Mouse (Mus musculus) lung, adult 2 months (tissue): Measurements from ENCODE around the gene Ttn. TPM values are rescaled to one million over a fixed set of nuclear protein-coding genes. Genes with fewer than 3 reads are reported as not detected.
A peak's percentile ranks its signal among the peaks of the same experiment; 100 is the strongest.

Experiments used
- DNase-seq: peaks from one replicate; pipeline ENCODE4 v3.0.0; 2022
- H3K4me1 ChIP-seq: fragments of 200-500 bp; 2 replicates; pipeline ENCODE4 v1.6.1; 2011; ENCODE audit warnings: low read length; ENCODE audit not compliant: control insufficient read depth, insufficient read depth
- H3K4me3 ChIP-seq: fragments of 200-500 bp; replicated peaks from 2 replicates; pipeline ENCODE3; 2011; ENCODE audit warnings: low read depth, mild to moderate bottlenecking, control low read depth, low read length; ENCODE audit errors: extremely low read depth
- CTCF ChIP-seq: fragments of 200-500 bp; IDR thresholded peaks from 2 replicates; pipeline ENCODE4 v1.5.1; 2011; ENCODE audit warnings: mild to moderate bottlenecking, low read length, control low read depth; ENCODE audit not compliant: insufficient read depth
- POLR2A ChIP-seq: fragments of 200-500 bp; IDR thresholded peaks from 2 replicates; pipeline ENCODE4 v1.6.1; 2011; ENCODE audit warnings: low read depth, mild to moderate bottlenecking, control low read depth, low read length, borderline replicate concordance; ENCODE audit errors: extremely low read depth
- WGBS: fragments of 180-500 bp; shearing (Covaris S2); methylation state at CpG from one replicate; pipeline ENCODE4 v1.1.7; 2018; 5-methylcytosine and 5-hydroxymethylcytosine counted together
- polyA plus RNA-seq: library from polyadenylated mRNA; depleted of rRNA; stranded (reverse); fragments of >200 nt; gene quantifications from 2 replicates; pipeline ENCODE4 v1.2.3, GENCODE M21; 2012

Gene Ttn
- polyA plus RNA-seq, 1 experiment: 6.3 TPM

DNA sequence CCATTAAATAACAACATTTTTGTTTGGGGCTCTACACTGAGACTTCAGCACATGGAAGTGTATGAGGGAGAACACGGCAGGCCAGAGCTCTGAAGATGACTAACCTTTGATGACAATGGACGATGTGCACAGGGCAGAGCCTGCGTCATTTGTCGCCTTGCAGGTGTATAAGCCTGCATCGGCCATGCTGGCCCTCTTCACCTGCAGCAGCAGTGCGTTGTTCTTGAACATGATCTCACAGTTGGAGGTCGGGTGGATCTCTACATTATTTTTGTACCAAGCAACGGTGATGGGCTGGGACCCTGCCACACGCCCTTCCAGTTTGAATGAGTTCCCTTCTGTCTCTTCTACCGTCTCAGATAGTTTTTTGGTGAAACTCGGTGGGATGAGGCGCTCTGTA lies 106.8 kb downstream of the Ttn start:
- no peaks in the 10 kb centered on the region for H3K4me1 ChIP-seq
- no peak for TF ChIP-seq POLR2A
- TF ChIP-seq CTCF: no peak
- no peak for DNase-seq
- 87% methylated on average over 12 of the region's 12 CpGs for WGBS
- H3K4me3 ChIP-seq: no peak overlapping the region

DNA sequence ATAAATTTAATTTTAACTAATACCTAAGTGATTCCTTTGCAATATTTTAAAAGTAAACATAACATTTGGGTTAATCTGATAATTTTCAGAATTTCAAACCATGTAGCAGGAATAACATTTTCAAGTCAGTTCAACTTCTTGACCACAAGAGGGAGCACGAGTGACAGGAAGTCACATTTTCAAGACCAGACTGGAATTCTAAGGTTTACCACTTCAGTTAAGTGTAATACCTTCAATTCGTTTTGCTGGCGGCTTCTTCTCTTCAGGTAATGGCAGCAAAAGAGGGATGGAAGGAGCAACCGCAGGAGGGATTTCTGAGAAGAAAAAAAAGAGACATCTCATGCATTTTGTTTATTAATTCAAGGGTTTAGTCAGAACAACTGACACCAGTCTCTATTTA lies 115.4 kb downstream of the Ttn start:
- WGBS: 14% methylated on average over 4 of the region's 4 CpGs
- DNase-seq: no peak
- Histone ChIP-seq H3K4me3 (no peak overlapping the region), H3K4me1 (no peaks in the 10 kb centered on the region)
- peak; percentile 39; the same call in 1 of the 2 replicates for TF ChIP-seq CTCF
- TF ChIP-seq POLR2A: no peak

DNA sequence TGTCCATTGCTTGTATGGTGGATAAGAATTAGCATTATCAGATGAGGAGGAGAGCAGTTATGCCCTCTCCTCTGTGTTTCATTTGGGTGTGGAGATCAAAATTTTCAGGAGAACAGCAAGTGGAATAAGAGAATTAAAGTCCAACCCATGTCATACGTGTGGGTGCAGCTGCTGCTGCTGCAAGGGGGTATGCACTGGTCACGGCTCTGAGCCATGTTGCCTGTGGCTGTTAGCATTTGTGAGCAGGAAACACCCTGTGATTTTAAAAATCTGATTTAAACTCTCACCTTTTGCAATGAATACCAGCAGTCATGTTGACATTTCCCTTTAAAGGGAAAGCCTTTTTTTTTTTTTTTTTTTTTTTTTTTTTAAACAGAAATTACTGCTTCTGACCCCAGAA lies 116.8 kb downstream of the Ttn start:
- TF ChIP-seq CTCF: no peak
- TF ChIP-seq POLR2A: no peak
- WGBS: 86% methylated on average over 2 of the region's 2 CpGs
- no peak for DNase-seq
- H3K4me1 ChIP-seq: no peaks in the 10 kb centered on the region
- H3K4me3 ChIP-seq: no peak overlapping the region

DNA sequence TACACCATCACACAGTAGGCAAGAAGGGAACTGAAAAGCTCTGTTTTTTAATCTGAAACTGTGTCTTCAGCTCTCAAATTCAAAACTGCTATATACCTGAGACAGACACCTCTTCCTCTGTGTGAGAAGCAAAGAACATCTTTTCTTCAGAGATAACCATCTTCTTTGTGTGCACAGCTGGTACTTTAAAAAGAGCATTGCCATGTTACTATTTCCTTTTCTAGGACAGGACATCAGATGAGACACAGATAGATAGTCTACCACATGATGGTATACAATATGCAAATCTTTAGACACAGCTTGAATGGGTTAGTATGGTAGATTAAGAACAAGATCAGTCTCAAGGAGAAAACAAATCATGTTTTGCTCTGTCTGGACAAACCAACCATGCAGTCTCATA lies 121.0 kb downstream of the Ttn start:
- TF ChIP-seq CTCF: no peak
- TF ChIP-seq POLR2A: no peak
- no peak for DNase-seq
- Histone ChIP-seq H3K4me3 (no peak overlapping the region), H3K4me1 (no peaks in the 10 kb centered on the region)

DNA sequence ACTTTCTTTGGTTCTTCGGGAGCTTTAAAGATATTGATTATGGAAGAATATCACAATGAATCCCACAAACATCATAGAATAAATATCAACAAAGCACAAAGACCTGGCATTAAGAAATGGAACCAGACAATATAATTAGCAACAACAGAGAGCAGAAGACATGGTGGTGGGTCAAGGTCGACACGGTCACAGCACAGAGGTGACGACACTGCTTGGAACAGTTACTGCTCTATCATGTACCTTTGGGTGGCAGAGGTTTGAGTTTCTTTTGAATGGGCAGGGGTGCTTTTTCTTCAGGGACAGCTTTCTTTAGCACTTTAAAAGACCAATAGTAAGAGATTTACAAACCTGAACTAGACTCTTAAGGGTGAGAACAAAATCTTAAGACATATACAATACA lies 132.3 kb downstream of the Ttn start:
- TF ChIP-seq CTCF: no peak
- no peak for TF ChIP-seq POLR2A
- 89% methylated on average over 4 of the region's 4 CpGs for WGBS
- Histone ChIP-seq H3K4me1 (no peaks in the 10 kb centered on the region), H3K4me3 (no peak overlapping the region)
- no peak for DNase-seq

DNA sequence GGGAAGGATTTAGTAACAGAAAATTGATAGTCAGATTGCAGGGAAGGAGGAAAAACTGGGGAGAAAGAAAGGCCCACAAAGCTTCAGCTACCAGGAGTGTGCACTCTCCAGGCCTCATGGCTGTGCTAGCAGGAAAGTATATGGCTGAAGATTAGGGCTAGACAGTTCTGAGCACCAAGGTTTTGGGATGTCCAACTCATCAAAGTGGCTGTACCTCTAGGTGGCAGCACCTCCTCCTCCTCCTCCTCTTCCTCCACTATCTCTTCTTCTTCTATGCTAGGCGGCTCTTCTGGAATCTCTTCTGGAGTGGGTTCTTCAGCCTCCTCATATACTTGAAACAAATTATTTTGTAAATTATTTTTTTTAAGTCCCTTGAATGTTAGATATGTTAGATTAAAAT lies 139.2 kb downstream of the Ttn start:
- Histone ChIP-seq H3K4me1 (no peaks in the 10 kb centered on the region), H3K4me3 (no peak overlapping the region)
- no peak for TF ChIP-seq POLR2A
- TF ChIP-seq CTCF: no peak
- no peak for DNase-seq
- 50% methylated on average over 1 of the region's 1 CpGs for WGBS

DNA sequence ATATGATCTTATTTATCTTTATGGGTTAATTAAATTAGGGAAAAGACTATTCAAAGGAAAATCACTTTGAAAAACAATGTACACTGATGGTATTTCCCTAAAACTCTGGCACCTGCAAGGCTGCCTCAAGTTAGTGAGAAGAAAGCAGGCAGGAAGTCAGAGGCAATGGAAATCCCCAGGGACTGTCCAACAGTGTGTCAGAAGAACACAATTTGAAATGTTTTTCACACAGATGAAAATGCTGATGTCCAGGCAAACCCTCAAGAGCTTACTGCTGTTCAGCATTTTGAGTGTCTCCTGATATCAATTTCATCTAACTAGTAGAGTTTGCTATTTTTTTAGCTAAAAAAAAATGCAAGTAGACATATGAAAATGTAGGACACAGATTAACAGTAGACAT lies 161.9 kb downstream of the Ttn start:
- no peak for DNase-seq
- Histone ChIP-seq H3K4me1 (no peaks in the 10 kb centered on the region), H3K4me3 (no peak overlapping the region)
- no peak for TF ChIP-seq CTCF
- no peak for TF ChIP-seq POLR2A

DNA sequence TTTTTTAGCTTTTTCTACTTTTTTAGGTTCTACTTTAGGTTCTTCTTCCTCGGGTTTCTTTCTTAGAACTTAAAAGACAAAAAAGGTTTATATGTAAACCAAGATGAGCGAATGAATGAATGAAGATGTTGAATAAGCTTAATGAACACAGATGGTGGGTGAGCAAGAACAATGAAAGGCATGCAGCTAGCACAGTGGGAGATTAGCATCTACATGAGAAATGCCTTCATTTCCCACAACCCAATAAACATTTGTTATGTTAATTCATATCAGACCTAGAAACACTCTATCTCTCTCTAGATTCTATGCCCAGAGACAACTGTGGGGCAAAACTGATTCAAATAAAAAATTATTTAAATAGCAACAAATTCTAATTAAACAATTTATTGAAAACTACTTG lies 164.6 kb downstream of the Ttn start:
- TF ChIP-seq POLR2A (no peak), CTCF (no peak)
- 71% methylated on average over 2 of the region's 2 CpGs for WGBS
- Histone ChIP-seq H3K4me3 (no peak overlapping the region), H3K4me1 (no peaks in the 10 kb centered on the region)
- no peak for DNase-seq

DNA sequence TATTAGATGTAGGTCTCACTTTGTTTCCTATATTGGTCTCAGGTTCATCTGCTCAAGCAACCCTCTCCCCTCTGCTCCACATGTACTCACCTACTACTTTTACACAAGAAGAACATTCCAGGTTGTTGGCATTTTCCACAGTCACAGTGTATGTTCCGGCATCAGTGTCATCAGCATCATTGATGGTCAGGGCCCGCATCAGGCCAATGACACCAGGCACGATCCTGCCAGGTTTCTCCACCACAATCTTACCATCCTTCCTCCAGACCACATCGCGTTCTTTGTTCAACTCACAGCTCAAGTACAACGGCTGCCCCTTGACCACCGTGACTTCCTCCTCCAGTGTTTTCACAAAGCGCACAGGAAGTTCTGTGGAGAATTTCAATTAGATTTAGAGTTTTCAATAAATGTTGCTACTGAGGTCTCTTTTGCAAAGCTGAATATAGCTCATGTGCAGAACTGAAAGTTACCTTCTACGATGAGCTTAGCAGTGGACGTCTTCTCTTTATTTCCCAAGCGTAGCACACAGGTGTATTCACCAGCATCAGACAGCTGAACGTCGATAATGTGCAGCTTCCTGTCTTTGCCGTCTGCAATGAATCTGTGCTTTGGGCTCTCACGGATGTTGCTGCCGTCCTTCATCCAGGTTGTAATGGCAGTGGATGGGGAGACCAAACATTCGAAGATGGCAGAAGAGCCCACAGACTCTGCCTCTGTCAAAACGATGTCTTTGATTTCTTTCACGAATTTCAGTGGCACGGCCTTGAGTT lies 168.1 kb downstream of the Ttn start:
- Histone ChIP-seq H3K4me3 (no peak overlapping the region), H3K4me1 (no peaks in the 10 kb centered on the region)
- DNase-seq: no peak
- no peak for TF ChIP-seq POLR2A
- no peak for TF ChIP-seq CTCF
- WGBS: 74% methylated on average over 20 of the region's 20 CpGs

DNA sequence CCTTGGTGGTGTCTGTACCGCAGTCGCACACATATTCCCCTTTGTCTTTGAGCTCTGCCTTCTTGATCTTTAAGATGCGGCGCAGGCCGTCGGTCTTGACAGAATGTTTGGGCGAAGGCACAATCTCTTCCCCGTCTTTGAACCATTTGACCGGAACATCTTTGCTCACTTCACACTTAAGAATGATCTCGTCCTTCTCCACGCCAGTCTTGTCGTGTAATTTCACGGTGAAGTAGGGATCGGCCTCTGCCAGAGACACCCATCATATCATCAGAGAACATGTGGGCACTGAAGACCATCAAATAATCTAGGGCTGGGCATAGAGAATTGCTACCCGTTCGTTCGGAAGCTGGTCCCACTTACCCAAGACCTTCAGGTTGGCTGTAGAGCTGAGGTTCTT lies 171.2 kb downstream of the Ttn start:
- DNase-seq: no peak
- 96% methylated on average over 17 of the region's 17 CpGs for WGBS

More for the DNA sequence above, 171.2 kb downstream of the Ttn start:
- TF ChIP-seq POLR2A (no peak), CTCF (no peak)
- H3K4me1 ChIP-seq: no peaks in the 10 kb centered on the region
- H3K4me3 ChIP-seq: no peak overlapping the region
